Mouse (Mus musculus) kidney, adult 2 months (tissue): ENCODE results near the gene Sytl1. TPM values are rescaled to one million over a fixed set of nuclear protein-coding genes. Genes with fewer than 3 reads are reported as not detected.

ENCODE experiments used
- DNase-seq: peaks from one replicate; pipeline ENCODE4 v3.0.0; 2021
- H3K27ac ChIP-seq: fragments of 200-500 bp; 2 replicates; pipeline ENCODE4 v1.5.1; 2012; ENCODE audit warnings: low read depth, low read length, control low read depth, inconsistent platforms; ENCODE audit not compliant: insufficient read depth
- H3K27me3 ChIP-seq: fragments of 200-500 bp; replicated peaks from 2 replicates; pipeline ENCODE4 v1.6.1; 2012; ENCODE audit warnings: mild to moderate bottlenecking, moderate library complexity, low read length, inconsistent platforms; ENCODE audit not compliant: control insufficient read depth, insufficient read depth
- H3K36me3 ChIP-seq: fragments of 200-500 bp; 2 replicates; pipeline ENCODE4 v1.6.1; 2012; ENCODE audit warnings: mild to moderate bottlenecking, moderate library complexity, low read length, inconsistent platforms; ENCODE audit not compliant: control insufficient read depth, insufficient read depth
- H3K4me1 ChIP-seq: fragments of 200-500 bp; 2 replicates; pipeline ENCODE4 v1.6.1; 2011; ENCODE audit warnings: low read length; ENCODE audit not compliant: control insufficient read depth, insufficient read depth
- H3K4me3 ChIP-seq: fragments of 200-500 bp; 2 replicates; pipeline ENCODE4 v1.5.1; 2011; ENCODE audit warnings: mild to moderate bottlenecking, low read depth, low read length, control low read depth; ENCODE audit not compliant: insufficient read depth
- CTCF ChIP-seq: fragments of 200-500 bp; conservative IDR thresholded peaks from 2 replicates; pipeline ENCODE4 v1.5.1; 2011; ENCODE audit warnings: low read depth, mild to moderate bottlenecking, control low read depth, low read length, moderate library complexity, mixed read lengths; ENCODE audit not compliant: insufficient read depth, insufficient read length
- POLR2A ChIP-seq: fragments of 200-500 bp; IDR thresholded peaks from one replicate; pipeline ENCODE4 v1.6.1; 2011; ENCODE audit warnings: low read depth, low read length, control low read depth
- WGBS: fragments of 180-500 bp; shearing (Covaris S2); methylation state at CpG from one replicate; pipeline ENCODE4 v1.1.7; 2018; 5-methylcytosine and 5-hydroxymethylcytosine counted together
- polyA plus RNA-seq: library from polyadenylated mRNA; depleted of rRNA; stranded (reverse); fragments of >200 nt; gene quantifications from 2 replicates; pipeline ENCODE4 v1.2.3, GENCODE M21; 2012

The Sytl1 gene
- polyA plus RNA-seq, 1 experiment = 5.9 TPM

GRCm38 (mm10) chr4:133212562-133213267 lies 50.2 kb downstream of the Sytl1 start:
- no peak overlapping the region for H3K27ac ChIP-seq
- no peak for TF ChIP-seq POLR2A
- no peak for TF ChIP-seq CTCF
- no peaks in the 10 kb centered on the region for H3K27me3 ChIP-seq
- no peaks in the 10 kb centered on the region for H3K36me3 ChIP-seq
- DNase-seq = peak; percentile 88
- WGBS = 3% methylated on average over 44 of the region's 44 CpGs
- H3K4me1 ChIP-seq = peaks cover 6% of the 10 kb centered on the region; the same call in 1 of the 2 replicates
- peak overlapping the region; percentile 48 for H3K4me3 ChIP-seq

GRCm38 (mm10) chr4:133211751-133212561 lies 51.0 kb downstream of the Sytl1 start, which contains the start of the genes Cd164l2 and Gpr3:
Cd164l2 (plus strand) TSS chr4:133212131.
Gpr3 (minus strand) TSS chr4:133212536.
- no peak for TF ChIP-seq POLR2A
- TF ChIP-seq CTCF = no peak
- Histone ChIP-seq H3K27me3 (no peaks in the 10 kb centered on the region), H3K4me3 (peak within 1 kb of the TSS; percentile 48), H3K27ac (no peak within 1 kb of the TSS), H3K4me1 (peaks cover 5% of the 10 kb centered on the region; the same call in 1 of the 2 replicates), H3K36me3 (no peaks in the 10 kb centered on the region)
- 6% methylated on average over 52 of the region's 52 CpGs for WGBS
- DNase-seq = no peak

- peaks cover 5% of the 10 kb centered on the region; the same call in 1 of the 2 replicates for H3K4me1 ChIP-seq
- DNase-seq = no peak
- WGBS = 96% methylated on average over 19 of the region's 19 CpGs
- no peaks in the 10 kb centered on the region for H3K36me3 ChIP-seq
- no peak overlapping the region for H3K4me3 ChIP-seq
- no peaks in the 10 kb centered on the region for H3K27me3 ChIP-seq
- no peak overlapping the region for H3K27ac ChIP-seq
- TF ChIP-seq CTCF = no peak
- TF ChIP-seq POLR2A = no peak
Measured at GRCm38 (mm10) chr4:133210788-133211390, 52.0 kb downstream of the Sytl1 start.

GRCm38 (mm10) chr4:133210023-133210787 lies 52.7 kb downstream of the Sytl1 start:
- Histone ChIP-seq H3K4me3 (no peak overlapping the region), H3K36me3 (no peaks in the 10 kb centered on the region), H3K27me3 (no peaks in the 10 kb centered on the region), H3K27ac (no peak overlapping the region), H3K4me1 (peaks cover 5% of the 10 kb centered on the region; the same call in 1 of the 2 replicates)
- no peak for TF ChIP-seq POLR2A
- no peak for TF ChIP-seq CTCF
- WGBS = 89% methylated on average over 24 of the region's 24 CpGs
- no peak for DNase-seq

- 6% methylated on average over 11 of the region's 11 CpGs for WGBS
- Histone ChIP-seq H3K4me1 (peaks cover 5% of the 10 kb centered on the region; the same call in 1 of the 2 replicates), H3K36me3 (no peaks in the 10 kb centered on the region)
Measured at GRCm38 (mm10) chr4:133209366-133209765, 53.5 kb downstream of the Sytl1 start.

GRCm38 (mm10) chr4:133204379-133204778 lies 58.5 kb downstream of the Sytl1 start:
- WGBS = 49% methylated on average over 7 of the region's 7 CpGs

More at GRCm38 (mm10) chr4:133209366-133209765, 53.5 kb downstream of the Sytl1 start:
- peak; percentile 83 for TF ChIP-seq CTCF
- no peak for TF ChIP-seq POLR2A
- Histone ChIP-seq H3K27me3 (no peaks in the 10 kb centered on the region), H3K27ac (no peak overlapping the region), H3K4me3 (no peak overlapping the region)
- DNase-seq = peak; percentile 66

More at GRCm38 (mm10) chr4:133204379-133204778, 58.5 kb downstream of the Sytl1 start:
- H3K36me3 ChIP-seq = no peaks in the 10 kb centered on the region
- H3K27me3 ChIP-seq = no peaks in the 10 kb centered on the region
- H3K27ac ChIP-seq = no peak overlapping the region
- TF ChIP-seq CTCF (no peak), POLR2A (no peak)
- peaks cover 11% of the 10 kb centered on the region; the same call in 1 of the 2 replicates for H3K4me1 ChIP-seq
- DNase-seq = no peak
- H3K4me3 ChIP-seq = no peak overlapping the region
